Mouse (Mus musculus) myocyte (in vitro differentiated cells): Measurements from ENCODE around the gene Rassf1. TPM values are rescaled to one million over a fixed set of nuclear protein-coding genes. Genes with fewer than 3 reads are reported as not detected.
A peak's percentile ranks its signal among the peaks of the same experiment; 100 is the strongest.

Source experiments
- H3K27me3 ChIP-seq: one replicate; pipeline ENCODE4 v1.6.1; 2011; ENCODE audit not compliant: control insufficient read depth, insufficient read depth, insufficient read length
- H3K36me3 ChIP-seq: one replicate; pipeline ENCODE4 v1.6.1; 2011; ENCODE audit not compliant: control insufficient read depth, insufficient read depth
- H3K4me2 ChIP-seq: one replicate; pipeline ENCODE4 v1.6.1; 2011; ENCODE audit warnings: low read depth, control low read depth
- H3K4me3 ChIP-seq: one replicate; pipeline ENCODE4 v1.5.1; 2011; ENCODE audit warnings: mild to moderate bottlenecking, control low read depth, moderate library complexity
- H3K79me2 ChIP-seq: one replicate; pipeline ENCODE4 v1.6.1; 2011; ENCODE audit not compliant: control insufficient read depth, insufficient read depth
- H3ac ChIP-seq: one replicate; pipeline ENCODE4 v1.6.1; 2011; ENCODE audit not compliant: control insufficient read depth, insufficient read length
- CEBPB ChIP-seq: IDR thresholded peaks from 2 replicates; pipeline ENCODE4 v1.6.1; 2011; ENCODE audit warnings: mild to moderate bottlenecking, moderate library complexity; ENCODE audit not compliant: poor library complexity, insufficient read depth, severe bottlenecking
- E2F4 ChIP-seq: IDR thresholded peaks from one replicate; pipeline ENCODE4 v1.6.1; 2011; ENCODE audit warnings: mild to moderate bottlenecking, control low read depth, moderate library complexity; ENCODE audit not compliant: insufficient read depth
- MAX ChIP-seq: IDR thresholded peaks from one replicate; pipeline ENCODE4 v1.6.1; 2011; ENCODE audit warnings: low read depth, mild to moderate bottlenecking, control low read depth
- MYOD1 ChIP-seq, 3 experiments: IDR thresholded peaks; one replicate each; pipeline ENCODE4 v1.6.1; 2011; ENCODE audit warnings: control low read depth in 2 of 3, low read depth in 2 of 3, mild to moderate bottlenecking in 2 of 3, moderate library complexity in 1 of 3; ENCODE audit not compliant: insufficient read length in 2 of 3, control insufficient read depth in 1 of 3
- MYOG ChIP-seq, 3 experiments: IDR thresholded peaks; one replicate each; pipeline ENCODE4 v1.6.1; 2011; ENCODE audit warnings: control low read depth in 2 of 3, low read depth in 2 of 3, mild to moderate bottlenecking in 2 of 3; ENCODE audit not compliant: insufficient read length in 2 of 3, control insufficient read depth in 1 of 3, insufficient read depth in 1 of 3
- POLR2A ChIP-seq: IDR thresholded peaks from one replicate; pipeline ENCODE4 v1.6.1; 2011; ENCODE audit warnings: low read depth, mild to moderate bottlenecking, control low read depth, moderate library complexity; ENCODE audit not compliant: insufficient read length
- POLR2AphosphoS2 ChIP-seq: IDR thresholded peaks from one replicate; pipeline ENCODE4 v1.6.1; 2011; ENCODE audit warnings: low read depth, control low read depth; ENCODE audit not compliant: insufficient read length
- REST ChIP-seq: IDR thresholded peaks from one replicate; pipeline ENCODE4 v1.6.1; 2011; ENCODE audit warnings: mild to moderate bottlenecking, control low read depth, moderate library complexity; ENCODE audit not compliant: insufficient read depth, insufficient read length
- SRF ChIP-seq: IDR thresholded peaks from one replicate; pipeline ENCODE4 v1.6.1; 2011; ENCODE audit warnings: low read depth; ENCODE audit not compliant: control insufficient read depth, insufficient read length
- TCF12 ChIP-seq: IDR thresholded peaks from one replicate; pipeline ENCODE4 v1.6.1; 2011; ENCODE audit warnings: mild to moderate bottlenecking, control low read depth; ENCODE audit not compliant: poor library complexity, insufficient read depth, severe bottlenecking
- TCF3 ChIP-seq: IDR thresholded peaks from one replicate; pipeline ENCODE4 v1.6.1; 2011; ENCODE audit warnings: low read depth, control low read depth; ENCODE audit not compliant: insufficient read length
- USF1 ChIP-seq: IDR thresholded peaks from one replicate; pipeline ENCODE4 v1.6.1; 2011; ENCODE audit warnings: low read depth, mild to moderate bottlenecking, control low read depth, moderate library complexity
- polyA plus RNA-seq: library from polyadenylated mRNA; unstranded; fragments of >200 nt; fragmentation: generic; extraction: Trizol; gene quantifications from one replicate; pipeline ENCODE4 v1.2.1, GENCODE M21; 2012; ENCODE audit warnings: missing spikeins

The Rassf1 gene
- polyA plus RNA-seq, 1 experiment: 59.3 TPM

GRCm38 (mm10) chr9:107521190-107521589, 30.2 kb upstream of the Rassf1 start:
- no peaks in the 10 kb centered on the region for H3K79me2 ChIP-seq
- no peaks in the 10 kb centered on the region for H3K36me3 ChIP-seq
- H3ac ChIP-seq: no peak overlapping the region
- peak overlapping the region; percentile 12 for H3K4me2 ChIP-seq
- H3K4me3 ChIP-seq: no peak overlapping the region
- peaks cover 70% of the 10 kb centered on the region for H3K27me3 ChIP-seq
- no peak for TF ChIP-seq USF1
- TF ChIP-seq MYOG (IDR thresholded peaks at IDR 0.05; ENCODE audit: control insufficient read depth in 1 of 3, insufficient read depth in 1 of 3, insufficient read length in 2 of 3, low read depth in 2 of 3): peak; percentile 22 to 80 (median 68)
- peak in 2 of 3 experiments; percentile 74 to 77 for TF ChIP-seq MYOD1 (IDR thresholded peaks at IDR 0.05; ENCODE audit: control insufficient read depth in 1 of 3, insufficient read length in 2 of 3, low read depth in 2 of 3)

GRCm38 (mm10) chr9:107521711-107522399, 29.5 kb upstream of the Rassf1 start:
- Histone ChIP-seq H3K79me2 (no peaks in the 10 kb centered on the region), H3ac (no peak overlapping the region), H3K27me3 (peaks cover 75% of the 10 kb centered on the region), H3K36me3 (no peaks in the 10 kb centered on the region), H3K4me3 (no peak overlapping the region), H3K4me2 (peak overlapping the region; percentile 12)
- TF ChIP-seq TCF3 (no peak), SRF (no peak), E2F4 (no peak), MYOD1 (IDR thresholded peaks at IDR 0.05; ENCODE audit: control insufficient read depth in 1 of 3, insufficient read length in 2 of 3, low read depth in 2 of 3) (no peak), REST (no peak), USF1 (no peak), MAX (no peak), MYOG (IDR thresholded peaks at IDR 0.05; ENCODE audit: control insufficient read depth in 1 of 3, insufficient read depth in 1 of 3, insufficient read length in 2 of 3, low read depth in 2 of 3) (no peak)

- no peak overlapping the region for H3K4me2 ChIP-seq
- H3K36me3 ChIP-seq: no peaks in the 10 kb centered on the region
- H3ac ChIP-seq: no peak overlapping the region
- H3K79me2 ChIP-seq: no peaks in the 10 kb centered on the region
- H3K4me3 ChIP-seq: no peak overlapping the region
- peaks cover 75% of the 10 kb centered on the region for H3K27me3 ChIP-seq
- TF ChIP-seq POLR2A (no peak), MYOG (IDR thresholded peaks at IDR 0.05; ENCODE audit: control insufficient read depth in 1 of 3, insufficient read depth in 1 of 3, insufficient read length in 2 of 3, low read depth in 2 of 3) (peak in 2 of 3 experiments; percentile 72 to 86), E2F4 (no peak), TCF12 (no peak), MYOD1 (IDR thresholded peaks at IDR 0.05; ENCODE audit: control insufficient read depth in 1 of 3, insufficient read length in 2 of 3, low read depth in 2 of 3) (peak in 2 of 3 experiments; percentile 65 to 87), TCF3 (no peak), CEBPB (no peak), REST (no peak), USF1 (no peak)
Observed at GRCm38 (mm10) chr9:107522400-107522711, 29.0 kb upstream of the Rassf1 start.

- Histone ChIP-seq H3ac (no peak overlapping the region), H3K79me2 (no peaks in the 10 kb centered on the region), H3K4me2 (peak overlapping the region; percentile 6), H3K4me3 (no peak overlapping the region), H3K36me3 (no peaks in the 10 kb centered on the region), H3K27me3 (peaks cover 57% of the 10 kb centered on the region)
- TF ChIP-seq REST (no peak), CEBPB (no peak), SRF (no peak), TCF3 (no peak), MAX (no peak)
Observed at GRCm38 (mm10) chr9:107526198-107527026, 24.9 kb upstream of the Rassf1 start.

- Histone ChIP-seq H3K36me3 (peaks cover 6% of the 10 kb centered on the region), H3K27me3 (no peaks in the 10 kb centered on the region), H3ac (peak within 1 kb of the TSS; percentile 73), H3K4me2 (peak within 1 kb of the TSS; percentile 86), H3K79me2 (peaks cover 34% of the 10 kb centered on the region), H3K4me3 (peak within 1 kb of the TSS; percentile 92)
- TF ChIP-seq POLR2A (peak; percentile 74), MAX (no peak), POLR2AphosphoS2 (peak; percentile 70)
Observed at GRCm38 (mm10) chr9:107533791-107534407, 17.5 kb upstream of the Rassf1 start, which contains the start of gene Tmem115. Gene Tmem115, plus strand, starts transcription at chr9:107533945.
